Mouse (Mus musculus) liver, postnatal 0 days (tissue): ENCODE measurements around the gene Rad9b.
A peak's percentile ranks its signal among the peaks of the same experiment; 100 is the strongest.

Source experiments
- CTCF ChIP-seq: sonication (generic); IDR thresholded peaks from 2 replicates; pipeline ENCODE4 v1.5.1; 2016; ENCODE audit warnings: antibody characterized with exemption, low read depth
- EP300 ChIP-seq: IDR thresholded peaks from 2 replicates; pipeline ENCODE4 v1.6.1; 2016; ENCODE audit warnings: antibody characterized with exemption, low read depth, mild to moderate bottlenecking

- TF ChIP-seq CTCF (no peak), EP300 (peak; percentile 47; the same call in 1 of the 2 replicates)
Measured at GRCm38 (mm10) chr5:122306536-122306935, 47.5 kb downstream of the Rad9b start.
